Mouse (Mus musculus) monocyte, adult 2 months (primary cell): ENCODE results near the gene Scgb1b30.
"Not testable (repeated sequence)": the region's sequence is repeated elsewhere in the genome, so short reads cannot be mapped to it uniquely, and the experiment has no call there.

Experiments
- DNase-seq, 2 experiments: peaks; one replicate each; pipeline ENCODE4 v3.0.0; 2022; ENCODE audit warnings: low spot score in 2 of 2, low read depth in 1 of 2

The Scgb1b30 gene

DNA sequence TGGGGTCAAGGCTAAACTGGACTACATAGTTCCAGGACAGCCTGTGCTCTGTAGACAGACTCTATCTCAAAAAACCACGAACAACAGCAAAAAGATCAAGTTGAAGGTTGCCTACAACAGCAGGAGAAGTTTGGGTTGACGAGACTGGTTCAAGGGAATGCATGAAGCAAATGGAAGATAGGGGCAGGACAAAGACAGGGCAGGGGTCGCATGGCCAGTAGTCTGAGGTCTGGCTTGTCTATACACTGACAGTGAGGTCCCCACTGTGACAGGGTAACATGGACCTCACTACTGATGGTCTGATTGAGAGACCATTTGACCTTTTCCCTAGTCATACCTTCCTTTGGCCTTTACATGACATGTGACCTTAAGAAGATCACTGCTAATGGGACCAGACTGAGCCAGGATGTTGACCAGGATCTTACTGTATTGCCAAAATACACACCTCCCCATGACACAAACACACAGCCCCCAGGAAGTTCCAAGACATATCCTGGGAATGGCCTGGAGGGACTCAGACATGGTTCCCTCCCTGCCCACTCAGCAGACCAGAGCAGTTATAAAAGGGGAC, at the start of gene Scgb1b30:
Gene Scgb1b30, plus strand, starts transcription at position 521 of the 571 bp plus-strand sequence.
- no peak for DNase-seq

DNA sequence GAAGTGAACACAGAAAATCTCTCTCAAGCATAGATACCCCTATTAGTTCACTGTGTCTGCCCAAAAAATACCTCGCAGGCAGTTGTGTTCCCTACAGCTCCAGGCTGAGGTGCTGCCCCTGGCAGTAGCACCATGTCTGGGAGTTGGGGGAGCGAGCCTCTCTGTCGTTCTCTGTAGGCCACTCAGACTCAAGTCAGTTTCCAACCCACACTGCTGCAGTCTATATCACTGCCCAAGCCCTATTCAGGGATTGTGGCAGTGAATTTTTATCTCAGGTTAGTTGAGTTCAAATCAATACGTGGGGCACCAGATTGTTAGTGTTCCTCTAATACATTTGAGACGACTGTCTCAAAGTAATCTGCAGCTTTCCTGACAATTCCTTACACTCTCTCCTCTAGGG, 27.1 kb upstream of the Scgb1b30 start:
- not testable (repeated sequence) for DNase-seq

DNA sequence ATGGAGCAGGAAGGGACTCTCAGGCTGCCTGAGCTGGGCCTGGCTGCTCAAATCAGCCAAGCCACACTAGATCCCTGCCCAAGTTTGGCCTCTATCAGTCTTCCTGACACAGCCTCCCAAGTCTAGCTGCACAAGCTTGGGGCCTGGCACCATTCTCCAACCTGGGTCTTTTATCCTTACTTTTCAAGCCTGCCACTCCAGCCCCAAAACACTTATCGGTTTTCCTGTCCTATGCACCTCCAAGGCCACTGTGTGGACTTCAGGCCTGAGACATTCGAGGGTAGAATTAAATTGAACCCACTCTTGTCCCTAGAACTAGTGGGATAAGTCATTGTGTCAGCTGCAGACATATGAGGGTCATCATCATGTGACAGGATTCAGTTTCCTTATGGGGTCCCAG, 4.8 kb downstream of the Scgb1b30 start:
- no peak for DNase-seq

DNA sequence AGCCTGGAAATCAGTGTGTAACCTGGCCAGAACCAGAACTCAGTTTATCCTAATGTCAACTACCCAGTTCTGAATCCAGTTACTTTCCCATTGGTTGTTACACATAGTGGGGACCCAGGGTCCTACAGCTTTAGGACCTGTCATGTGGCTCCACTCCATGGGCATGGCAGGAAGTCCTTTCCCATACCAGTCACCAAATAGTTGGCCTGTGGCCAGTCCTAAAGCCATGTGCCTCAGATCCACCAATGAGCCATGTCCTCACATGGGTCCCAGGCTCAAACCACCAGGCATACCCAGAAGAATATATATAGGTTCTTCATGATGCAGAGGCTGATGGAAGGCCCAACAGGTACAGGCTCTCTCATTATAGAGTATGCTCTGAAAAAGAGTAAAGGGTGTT, 6.0 kb downstream of the Scgb1b30 start:
- no peak for DNase-seq

DNA sequence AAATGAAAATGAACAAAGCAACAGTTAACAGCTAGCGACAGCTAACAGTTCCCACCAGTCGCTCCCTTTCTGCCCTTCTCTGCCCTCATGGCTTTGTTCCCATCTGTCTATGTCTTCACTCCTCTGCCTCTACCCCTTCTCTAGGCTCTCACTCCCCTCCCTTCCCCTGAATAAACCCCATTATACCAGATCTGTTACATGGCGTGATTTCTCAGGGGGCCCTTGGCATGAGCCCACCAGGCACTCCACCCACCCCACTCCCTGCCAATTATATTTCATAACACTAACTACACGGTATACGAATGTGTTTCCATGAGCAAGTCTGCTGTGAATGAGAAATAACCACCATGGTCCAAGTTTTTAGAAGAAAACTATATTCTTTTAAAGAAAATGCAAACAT, 14.0 kb downstream of the Scgb1b30 start:
- DNase-seq, result no peak

DNA sequence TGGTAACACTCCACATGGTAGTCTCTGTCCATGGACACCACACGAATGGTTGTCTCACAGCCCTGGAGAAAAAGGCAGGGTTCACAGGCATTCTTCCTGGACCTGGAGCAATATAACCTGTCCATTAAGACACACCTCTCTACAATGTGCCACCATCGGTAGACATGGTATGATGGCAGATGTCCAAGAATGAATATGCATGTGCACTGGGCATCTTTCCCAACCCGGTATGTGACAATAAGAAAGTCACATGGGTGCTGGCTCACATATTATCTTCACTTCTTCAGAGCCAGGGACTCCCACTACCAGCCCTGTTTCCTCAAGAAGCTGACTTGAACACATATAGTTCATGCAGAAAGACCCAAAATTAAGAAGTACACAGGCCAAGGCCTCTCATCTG, 21.4 kb downstream of the Scgb1b30 start:
- DNase-seq, result no peak

DNA sequence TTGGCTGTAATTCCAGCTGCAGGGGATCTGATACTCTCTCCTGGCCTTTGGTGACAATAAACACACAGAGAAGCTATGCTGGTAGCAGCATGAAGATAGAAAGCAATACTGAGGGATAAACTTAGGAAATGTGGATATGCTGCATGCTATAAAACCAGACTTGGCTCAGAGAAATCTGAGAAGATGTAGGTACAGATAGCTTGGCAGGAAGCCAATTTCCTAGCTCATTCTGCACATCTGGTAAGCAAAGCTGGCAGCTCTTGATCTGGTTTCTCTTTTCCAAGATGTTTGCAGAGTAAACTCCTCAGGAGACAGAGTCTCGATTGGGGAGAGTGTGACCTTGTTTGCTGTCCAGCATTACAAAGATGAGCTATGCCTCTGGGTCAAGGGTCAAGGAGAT, 25.4 kb downstream of the Scgb1b30 start:
- not testable (repeated sequence) for DNase-seq

DNA sequence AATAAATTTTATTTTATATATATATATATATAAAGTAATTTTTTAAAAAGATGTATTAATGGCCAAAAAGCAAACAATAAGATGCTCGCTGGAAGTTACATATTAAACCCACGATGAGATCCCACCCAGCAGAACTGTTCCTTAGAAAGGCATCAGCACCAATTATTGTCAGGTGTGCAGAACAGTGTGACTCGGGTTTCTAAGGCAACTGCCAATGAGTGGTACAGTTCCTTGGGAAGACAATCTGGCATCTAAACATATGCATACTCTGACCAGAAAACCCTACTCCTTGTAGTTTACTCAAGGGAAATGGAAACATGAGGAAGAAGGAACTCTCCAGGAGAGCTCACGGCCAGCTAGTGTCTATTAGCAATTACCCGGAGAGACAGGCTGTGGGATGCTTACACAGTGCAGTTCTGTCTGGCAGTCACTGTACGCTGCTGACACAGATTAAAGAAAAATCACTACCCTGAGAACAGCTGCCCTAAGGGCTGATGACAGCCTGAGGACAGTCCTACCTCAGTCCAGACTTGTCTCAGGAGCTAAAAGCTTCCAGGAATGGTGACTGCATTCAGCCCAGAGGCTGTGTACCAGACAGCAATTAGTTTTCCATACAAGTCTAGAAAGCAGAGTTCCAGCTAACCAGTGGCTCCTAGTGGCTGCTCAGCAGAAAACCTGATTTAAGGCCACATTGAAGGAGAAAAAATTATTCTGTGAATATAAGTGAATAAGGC, 27.9 kb downstream of the Scgb1b30 start:
- no peak for DNase-seq

DNA sequence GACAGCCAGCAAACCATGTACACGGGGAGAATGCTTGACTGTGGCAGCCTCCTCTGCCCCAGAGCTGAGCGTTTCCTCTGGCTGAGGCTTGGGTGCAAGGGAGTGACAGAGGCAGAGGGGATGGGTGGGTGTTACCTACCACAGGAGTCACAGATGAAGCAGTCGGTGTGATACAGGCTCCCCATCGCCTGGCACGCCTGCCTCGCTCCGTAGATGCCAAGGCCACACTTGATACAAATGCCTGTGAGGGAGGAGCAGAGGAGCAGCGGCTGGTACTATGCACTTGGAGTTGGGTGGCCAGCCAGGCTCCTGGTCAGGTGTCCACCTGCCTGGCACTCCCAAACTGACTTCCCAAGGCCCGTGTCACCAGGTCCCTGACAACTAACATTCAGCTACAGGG, 30.1 kb downstream of the Scgb1b30 start:
- no peak for DNase-seq

DNA sequence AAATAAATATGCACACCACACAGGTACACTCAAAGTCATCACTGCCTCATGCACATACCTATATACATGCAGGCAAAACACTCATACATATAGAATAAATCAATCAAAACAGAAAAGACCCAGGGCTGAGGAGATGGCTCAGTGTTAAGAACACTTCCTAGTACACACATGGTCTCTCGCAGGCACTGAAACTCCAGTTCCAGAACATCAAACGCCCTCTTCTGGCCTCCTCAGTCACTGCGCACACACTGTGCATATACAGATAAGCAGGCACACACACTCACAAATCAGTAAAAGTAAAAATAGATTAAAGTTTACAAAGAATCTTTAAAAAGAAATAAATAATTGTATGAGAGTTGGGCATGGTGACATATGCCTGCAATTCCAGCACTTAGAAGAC, 31.1 kb downstream of the Scgb1b30 start:
- DNase-seq, result no peak

DNA sequence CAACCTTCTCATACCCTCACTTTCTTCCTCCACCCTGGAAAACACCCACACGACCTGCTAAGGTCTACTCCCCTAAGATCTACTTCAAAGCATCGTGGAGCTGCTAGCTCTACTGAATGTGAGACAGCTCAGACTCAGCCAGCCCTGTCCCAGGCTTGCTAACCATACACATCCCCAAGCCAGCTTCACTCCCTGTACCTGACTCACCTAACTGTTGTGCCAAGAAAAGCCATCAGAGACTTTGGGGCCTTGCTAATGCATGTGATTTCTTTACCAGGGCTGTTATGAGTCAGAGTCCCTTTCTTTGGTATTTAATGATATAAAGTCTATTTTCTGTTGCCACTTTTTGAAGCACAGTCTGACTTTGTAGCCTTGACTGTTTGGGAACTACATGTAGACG, 35.9 kb downstream of the Scgb1b30 start:
- DNase-seq, result no peak

DNA sequence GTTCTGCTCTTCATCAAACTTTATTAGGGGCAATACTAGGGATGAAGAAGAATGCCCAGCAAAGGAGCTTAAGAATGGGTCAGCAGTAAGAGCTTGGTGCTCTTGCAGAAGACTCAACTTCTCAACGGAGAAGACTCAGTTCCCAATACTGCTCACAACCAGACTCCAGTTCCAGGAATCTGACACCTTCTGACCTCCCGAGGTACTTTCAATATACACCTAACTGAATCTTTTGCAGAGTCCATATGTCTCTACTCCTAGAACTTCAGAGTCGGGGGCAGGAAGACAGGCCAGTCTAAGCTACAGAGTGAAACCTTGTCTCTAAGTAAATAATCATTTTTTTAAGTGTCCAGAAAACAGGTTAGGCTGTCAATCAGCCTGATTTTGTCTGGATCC, 36.7 kb downstream of the Scgb1b30 start:
- no peak for DNase-seq

DNA sequence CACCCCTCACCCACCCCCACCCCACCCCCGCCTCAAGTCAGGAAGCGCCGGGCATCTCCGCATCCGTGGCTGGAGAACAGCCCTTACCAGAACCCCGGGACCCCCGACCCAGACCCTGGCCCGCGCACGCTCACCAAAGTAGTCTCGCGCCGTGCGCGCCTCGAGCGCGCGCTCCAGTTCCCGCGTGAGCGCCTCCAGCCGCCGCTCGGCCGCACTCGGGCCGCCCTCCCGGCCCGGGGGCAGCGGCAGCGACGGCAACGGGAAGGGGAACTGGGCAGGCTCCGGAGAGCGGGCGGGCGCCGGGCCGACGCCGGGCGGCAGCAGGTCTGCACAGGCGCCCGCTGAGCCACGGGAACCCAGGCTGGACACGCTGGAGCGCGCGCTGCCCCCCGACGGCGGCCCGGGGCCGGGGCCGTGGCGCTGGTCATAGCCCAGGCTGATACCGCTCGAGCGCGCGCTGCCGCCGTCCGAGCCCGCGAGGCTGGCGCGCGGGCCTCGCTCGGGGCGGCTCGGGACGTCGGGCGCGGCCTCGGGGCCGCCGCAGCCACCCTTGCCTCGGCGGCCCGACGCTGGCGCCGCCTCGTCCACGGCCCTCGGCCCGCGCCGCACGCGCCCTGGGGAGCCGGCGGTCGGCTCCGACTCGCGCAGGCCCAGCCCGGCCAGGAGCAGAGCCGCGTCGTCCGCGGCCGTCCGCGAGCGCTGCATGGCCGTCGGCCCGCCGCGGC, 37.3 kb downstream of the Scgb1b30 start:
- no peak for DNase-seq

DNA sequence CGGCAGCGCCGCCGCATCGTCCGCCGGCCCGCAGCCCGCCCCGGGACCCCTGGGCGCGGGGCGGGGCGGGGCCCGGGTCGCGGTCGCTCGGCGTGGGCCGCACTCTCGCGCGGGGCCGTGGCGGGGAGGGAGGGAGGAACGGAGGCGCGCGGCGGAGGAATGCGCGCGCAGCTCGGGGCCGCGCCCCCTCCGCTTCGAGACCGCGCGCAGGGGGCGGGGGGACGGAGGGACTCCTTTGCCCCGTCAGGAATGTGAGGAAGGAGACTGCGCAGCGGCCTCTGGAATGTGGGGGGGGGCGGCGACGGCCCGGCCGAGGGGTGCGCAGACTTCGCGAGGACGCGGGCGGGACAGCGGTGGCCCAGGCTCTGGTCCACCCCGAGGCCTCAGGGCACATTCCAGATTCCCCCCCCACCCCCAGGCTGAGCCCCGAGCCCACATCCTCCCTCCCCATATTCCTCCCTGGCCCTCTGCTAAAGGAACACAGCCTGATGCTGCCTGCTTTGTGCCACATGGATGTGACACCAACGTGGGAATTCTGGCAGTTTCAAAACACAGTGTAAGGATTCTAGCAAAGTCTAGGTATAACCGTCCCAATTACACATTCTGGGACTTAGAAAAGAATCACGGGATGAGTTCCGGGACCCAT, 38.0 kb downstream of the Scgb1b30 start, which contains the start of gene Wtip:
Gene Wtip, minus strand, starts transcription at position 152 of the 646 bp plus-strand sequence.
- no peak for DNase-seq

DNA sequence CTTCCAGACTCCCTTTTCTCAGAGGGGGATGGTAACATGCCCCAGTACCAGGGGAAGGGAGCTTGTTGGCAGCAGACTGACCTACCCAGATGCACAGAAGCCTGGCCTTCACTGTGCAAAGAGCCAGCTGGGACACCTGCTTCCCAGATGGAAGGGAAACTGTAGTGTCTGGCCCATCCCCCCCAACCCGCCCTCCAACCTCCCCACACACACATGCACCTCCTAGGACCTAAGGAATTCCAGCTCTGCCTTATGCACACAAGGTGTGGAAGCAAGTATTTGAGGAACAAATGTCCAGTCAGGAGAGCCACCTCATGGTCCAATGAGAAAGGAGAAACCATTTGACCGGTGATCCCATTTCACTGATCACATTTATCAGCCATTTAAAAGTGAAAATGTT, 39.1 kb downstream of the Scgb1b30 start:
- DNase-seq, result no peak

DNA sequence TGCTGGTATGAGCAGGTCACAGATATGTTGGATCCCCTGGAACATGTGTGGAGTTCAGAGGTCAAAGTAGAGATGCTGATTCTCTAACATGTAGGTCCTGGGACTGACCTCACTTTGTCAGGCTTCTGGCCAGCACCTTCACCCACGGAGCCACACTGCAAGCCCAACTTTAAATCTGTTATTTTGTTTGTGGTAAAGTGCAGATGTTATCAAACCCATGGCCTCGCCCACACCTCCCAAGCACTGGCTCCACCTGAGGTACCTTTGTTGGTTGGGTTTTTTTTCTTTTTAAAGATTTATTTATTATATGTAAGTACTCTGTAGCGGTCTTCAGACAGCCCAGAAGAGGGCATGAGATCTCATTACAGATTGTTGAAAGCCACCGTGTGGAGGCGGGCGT, 44.3 kb downstream of the Scgb1b30 start:
- no peak for DNase-seq

DNA sequence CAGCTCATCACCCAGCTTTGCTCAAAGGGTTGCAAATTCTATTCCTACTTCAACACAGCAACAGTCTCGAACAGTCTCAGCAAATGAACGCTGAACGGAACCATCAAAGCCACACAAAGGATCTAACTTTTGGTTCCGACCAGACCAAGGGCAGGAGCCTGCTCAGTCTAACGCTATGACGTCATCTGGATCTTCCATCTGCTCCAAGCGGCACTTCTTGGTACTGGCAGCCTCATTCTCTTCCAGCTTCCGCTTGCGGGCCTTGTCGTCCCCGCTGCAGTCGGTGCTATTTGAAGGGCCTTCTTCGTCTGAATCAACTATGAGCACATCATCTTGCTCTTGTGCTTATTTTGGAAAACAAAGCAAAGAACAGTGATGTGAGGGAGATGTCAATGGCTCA, 45.9 kb downstream of the Scgb1b30 start:
- no peak for DNase-seq

DNA sequence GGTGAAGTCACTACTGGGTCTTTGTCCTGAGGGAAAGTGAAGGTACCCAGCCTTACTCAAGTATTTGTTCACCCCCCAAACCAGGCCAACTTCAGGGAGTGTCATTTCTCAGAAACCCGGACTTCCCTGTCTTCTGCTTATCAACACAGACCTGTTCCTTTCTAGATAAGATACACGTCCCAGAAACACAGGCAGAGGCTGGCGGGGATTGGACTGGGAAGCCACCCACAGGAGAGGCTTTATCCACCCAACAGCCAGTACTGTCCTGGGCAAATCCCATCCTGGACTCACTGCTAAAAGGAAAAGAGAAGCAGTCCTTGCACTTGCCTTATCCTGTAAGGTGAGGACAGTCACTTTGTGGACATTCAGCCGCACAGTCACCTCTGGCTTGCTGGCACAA, 52.0 kb downstream of the Scgb1b30 start:
- DNase-seq, result no peak
